Mouse (Mus musculus): ENCODE results near the gene Gm3448.
"Not testable (repeated sequence)": the region's sequence is repeated elsewhere in the genome, so short reads cannot be mapped to it uniquely, and the experiment has no call there.

DNA sequence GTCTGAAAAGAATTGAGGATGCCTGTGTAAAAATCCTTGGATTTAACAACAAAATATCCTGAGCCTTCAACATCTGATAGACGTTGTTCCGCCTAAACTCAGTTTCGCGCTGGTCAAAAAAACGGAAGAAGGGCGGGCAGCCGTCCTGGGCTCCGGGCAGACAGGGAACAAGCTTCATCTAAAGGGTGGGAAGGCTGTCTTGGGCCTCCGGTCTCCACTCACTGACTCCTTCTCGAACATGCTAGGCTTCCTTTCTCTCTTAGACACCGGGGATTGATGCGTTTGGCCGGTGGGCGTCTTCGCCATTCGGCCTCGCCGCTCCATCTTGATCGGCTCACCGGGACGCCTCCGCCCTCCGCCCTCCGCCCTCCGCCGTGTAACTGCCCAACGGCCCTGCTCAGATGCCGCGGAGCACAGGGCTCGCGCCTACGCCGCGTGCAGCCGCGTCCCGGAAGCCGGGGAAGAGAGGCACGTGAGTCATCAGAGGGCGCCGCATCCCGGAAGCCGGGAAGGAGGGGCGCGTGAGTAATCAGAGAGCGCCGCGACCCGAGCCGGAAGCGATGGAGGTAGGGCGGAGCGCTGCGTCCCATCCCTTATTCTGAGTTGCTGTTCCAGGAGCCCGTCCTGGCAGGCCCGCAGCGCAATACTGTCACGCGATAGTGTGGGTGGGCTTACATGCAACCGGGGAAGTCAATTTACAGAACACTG, 31.5 kb downstream of the Gm3448 start, which contains the start of gene Gm3435:
- TF ChIP-seq EP300, CTCF (IDR thresholded peaks at IDR 0.05; ENCODE audit: low read depth): not testable (repeated sequence)

Data from liver, embryonic 14.5 days (tissue).